Mouse (Mus musculus): ENCODE results near the gene Plcz1. TPM values are rescaled to one million over a fixed set of nuclear protein-coding genes. Genes with fewer than 3 reads are reported as not detected.

Plcz1 gene
- total RNA-seq, 1 experiment from 2014 or later, result not detected

DNA sequence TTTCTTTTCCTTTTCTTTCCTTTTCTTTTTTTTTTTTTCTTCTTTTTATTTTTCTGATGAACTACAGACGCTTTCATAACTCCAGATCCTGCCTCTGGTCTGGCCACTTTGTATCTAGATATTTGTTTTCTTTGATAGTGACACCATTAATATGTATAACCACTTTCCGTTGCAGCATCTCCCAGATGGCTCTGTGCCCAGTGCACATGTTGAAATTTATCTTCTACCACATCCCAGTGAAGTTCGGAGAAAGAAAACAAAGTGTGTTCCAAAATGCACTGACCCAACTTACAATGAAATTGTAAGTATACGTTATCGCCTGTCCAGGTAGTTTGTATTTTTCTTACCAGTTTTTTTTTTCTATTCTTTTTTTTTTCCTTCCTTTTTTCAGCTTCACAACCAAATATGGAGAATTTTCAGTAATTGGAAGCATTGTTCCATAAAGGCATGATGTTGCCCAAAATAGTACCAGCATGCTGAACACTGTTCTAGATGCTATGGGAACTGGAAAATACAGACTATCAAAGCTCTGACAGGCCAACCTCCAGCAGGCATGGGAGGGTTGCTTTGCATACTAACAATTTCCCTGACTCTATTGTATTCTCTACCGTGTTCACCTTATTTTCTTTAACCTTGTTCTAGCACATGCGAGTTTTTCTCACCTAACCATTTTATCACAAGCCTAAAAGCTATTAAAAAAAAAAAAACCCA is 83.6 kb downstream of the Plcz1 start:
- ATAC-seq (replicated peaks; ENCODE audit: low read depth, poor library complexity, severe bottlenecking), result no peak

DNA sequence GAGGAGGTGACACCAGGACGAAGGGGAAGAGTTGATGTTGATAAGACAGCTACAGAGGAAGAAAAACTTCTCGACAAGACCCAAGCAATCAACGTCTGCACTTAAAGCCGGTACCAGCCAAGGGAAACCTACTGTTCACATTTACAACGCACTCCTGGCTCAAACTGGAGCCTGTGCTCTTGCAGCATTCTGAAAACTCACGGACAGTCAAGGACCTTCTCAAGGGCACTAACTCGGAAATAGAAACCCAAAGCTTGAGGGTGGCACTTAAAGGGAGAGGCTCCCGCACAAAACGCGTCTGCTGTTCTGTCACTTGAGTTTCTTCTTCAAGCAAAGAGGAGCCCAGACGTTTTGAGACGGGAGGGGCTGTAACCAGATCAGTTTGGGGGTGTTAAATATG is 87.7 kb downstream of the Plcz1 start:
- no peak for ATAC-seq (replicated peaks; ENCODE audit: low read depth, poor library complexity, severe bottlenecking)

DNA sequence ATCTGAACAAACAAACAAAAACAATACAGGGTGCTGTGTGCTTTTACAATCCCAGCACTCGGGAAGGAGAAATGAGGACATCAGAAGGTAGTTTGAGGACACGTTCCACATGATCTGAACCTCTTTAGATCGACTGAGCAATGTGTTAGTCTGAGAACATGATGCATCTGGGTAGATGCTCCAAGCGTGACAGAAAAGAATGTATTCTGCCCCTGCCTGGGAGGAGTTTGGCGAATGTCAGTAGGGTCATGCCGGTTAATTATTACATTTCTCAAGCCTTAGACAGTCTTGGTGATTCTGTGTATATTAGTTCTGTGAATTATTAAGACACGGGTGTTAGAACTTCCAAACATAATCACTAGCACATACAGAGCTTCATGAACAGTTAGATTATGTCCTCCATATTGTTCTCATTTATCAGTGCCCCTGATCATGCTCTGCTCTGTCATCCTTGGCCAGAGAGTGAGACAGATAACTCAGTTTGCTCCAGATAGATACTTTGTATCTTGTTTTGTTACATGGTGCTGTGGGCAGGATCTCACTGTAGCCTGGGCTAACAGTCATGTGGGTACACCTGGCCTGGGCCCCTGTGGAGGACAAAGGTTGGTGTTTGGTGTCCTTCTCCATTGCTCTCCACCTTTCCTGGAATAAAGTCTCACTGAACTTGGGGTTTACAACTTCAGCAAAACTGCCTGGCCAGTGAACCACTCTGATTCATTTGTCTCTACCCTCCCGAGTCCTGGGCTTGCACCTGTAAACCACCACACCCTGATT is 94.0 kb downstream of the Plcz1 start:
- no peak for ATAC-seq (replicated peaks; ENCODE audit: low read depth, poor library complexity, severe bottlenecking)

Other genes with a start within 250 kb of the Plcz1 start
- gene Capza3, start 205 bp downstream of the Plcz1 start, total RNA-seq (2017), result not detected in 2 replicates

Measured in common myeloid progenitor, adult 5-6 weeks (primary cell).